ENCODE assay signal across 19 mouse cellular contexts in genomic region chr5:66089600-66089999, GRCm38 (mm10).
DNase-seq lines count a peak whose midpoint lies in the region; ATAC-seq and TF ChIP-seq lines count a peak whose summit lies in the region.
"Had no signal": no experiment of that assay in that cellular context is flagged by ENCODE, and none has a peak within 500 bp of the region (broad histone marks: within the 10 kb centered on the region; RNA-seq: fewer than 3 reads in every experiment).

No protein-coding gene starts in this region.

- ATAC-seq in liver, embryonic 15.5 days (ENCODE audit: insufficient read depth): 0 out of 2 replicates have a peak, but pooled peaks have one; percentile 22
- ATAC-seq in liver, embryonic 11.5 days (replicated peaks; ENCODE audit: low FRiP score): no peak
- peak; percentile 55; the same call in 1 of the 2 replicates for ATAC-seq in liver, embryonic 16.5 days (ENCODE audit: low read depth)
- ATAC-seq in stomach, postnatal 0 days (ENCODE audit: low FRiP score, low TSS enrichment): 0 out of 2 replicates have a peak, but pooled peaks have one; percentile 6
- no peak for ATAC-seq in inflammation-experienced regulatory T-cells, adult 6 months
- no peak for ATAC-seq in neural tube, embryonic 15.5 days (ENCODE audit: low FRiP score)
- ATAC-seq: forebrain, embryonic 15.5 days; hindbrain, postnatal 0 days; midbrain, embryonic 16.5 days had no signal

- no peak for TF ChIP-seq CTCF in stomach, postnatal 0 days (IDR thresholded peaks at IDR 0.05; ENCODE audit: low read depth)

- H3K4me1 ChIP-seq in liver, embryonic 15.5 days (replicated peaks): peaks cover 32% of the 10 kb centered on the region
- no peaks in the 10 kb centered on the region for H3K4me1 ChIP-seq in liver, embryonic 11.5 days (replicated peaks; ENCODE audit: control insufficient read depth, insufficient read depth, low read length)
- H3K4me1 ChIP-seq in brown adipose tissue, adult 24 weeks (ENCODE audit: control insufficient read depth, insufficient read depth, insufficient read length, low read length): peaks cover 13% of the 10 kb centered on the region
- peaks cover 12% of the 10 kb centered on the region for H3K4me1 ChIP-seq in liver, embryonic 16.5 days (ENCODE audit: control insufficient read depth, low read depth, low read length)
- no peaks in the 10 kb centered on the region for H3K4me1 ChIP-seq in stomach, postnatal 0 days (replicated peaks; ENCODE audit: control insufficient read depth, insufficient read depth)
- H3K4me1 ChIP-seq in neural tube, embryonic 15.5 days: no peaks in the 10 kb centered on the region
- H3K4me1 ChIP-seq: forebrain, embryonic 15.5 days; hindbrain, embryonic 10.5 days had no signal

- no peak overlapping the region for H3K4me2 ChIP-seq in liver, embryonic 15.5 days
- no peak overlapping the region for H3K4me2 ChIP-seq in liver, embryonic 11.5 days
- no peak overlapping the region for H3K4me2 ChIP-seq in liver, embryonic 16.5 days (ENCODE audit: low read depth, low read length)
- no peak overlapping the region for H3K4me2 ChIP-seq in stomach, postnatal 0 days (replicated peaks; ENCODE audit: low read depth)
- H3K4me2 ChIP-seq in neural tube, embryonic 15.5 days: no peak overlapping the region
- H3K4me2 ChIP-seq: embryonic facial prominence, embryonic 13.5 days; forebrain, embryonic 15.5 days; limb, embryonic 15.5 days had no signal

- no peak overlapping the region for H3K4me3 ChIP-seq in liver, embryonic 15.5 days (replicated peaks)
- no peak overlapping the region for H3K4me3 ChIP-seq in liver, embryonic 11.5 days (ENCODE audit: low read depth, low read length)
- H3K4me3 ChIP-seq in brown adipose tissue, adult 24 weeks (ENCODE audit: insufficient read depth, low read depth, low read length): no peak overlapping the region
- H3K4me3 ChIP-seq in liver, embryonic 16.5 days (ENCODE audit: low read depth, low read length): no peak overlapping the region
- H3K4me3 ChIP-seq in stomach, postnatal 0 days (ENCODE audit: low read depth, low read length): no peak overlapping the region
- H3K4me3 ChIP-seq in neural tube, embryonic 15.5 days (replicated peaks): no peak overlapping the region
- H3K4me3 ChIP-seq: embryonic facial prominence, embryonic 13.5 days; forebrain, embryonic 15.5 days; hindbrain, embryonic 10.5 days; limb, embryonic 15.5 days had no signal

- H3K27ac ChIP-seq in liver, embryonic 15.5 days (replicated peaks): no peak overlapping the region
- no peak overlapping the region for H3K27ac ChIP-seq in liver, embryonic 11.5 days (ENCODE audit: low read depth, low read length)
- peak overlapping the region; percentile 96 for H3K27ac ChIP-seq in brown adipose tissue, adult 24 weeks (replicated peaks; ENCODE audit: low read depth, low read length)
- no peak overlapping the region for H3K27ac ChIP-seq in liver, embryonic 16.5 days (ENCODE audit: low read length)
- peak overlapping the region; percentile 26; the same call in 1 of the 2 replicates for H3K27ac ChIP-seq in stomach, postnatal 0 days (replicated peaks)
- H3K27ac ChIP-seq in neural tube, embryonic 15.5 days (replicated peaks): no peak overlapping the region
- H3K27ac ChIP-seq: embryonic facial prominence, embryonic 13.5 days; forebrain, embryonic 15.5 days; hindbrain, embryonic 10.5 days; hindbrain, postnatal 0 days; limb, embryonic 15.5 days had no signal

- no peaks in the 10 kb centered on the region for H3K9me3 ChIP-seq in liver, embryonic 15.5 days (replicated peaks)
- H3K9me3 ChIP-seq in liver, embryonic 11.5 days (ENCODE audit: control insufficient read depth, low read length): no peaks in the 10 kb centered on the region
- H3K9me3 ChIP-seq in liver, embryonic 16.5 days (replicated peaks; ENCODE audit: control insufficient read depth, low read length): no peaks in the 10 kb centered on the region
- H3K9me3 ChIP-seq in stomach, postnatal 0 days (ENCODE audit: control insufficient read depth, low read length): no peaks in the 10 kb centered on the region
- no peaks in the 10 kb centered on the region for H3K9me3 ChIP-seq in neural tube, embryonic 15.5 days (replicated peaks)
- H3K9me3 ChIP-seq: embryonic facial prominence, embryonic 13.5 days; forebrain, embryonic 15.5 days; hindbrain, embryonic 10.5 days; limb, embryonic 15.5 days had no signal

- WGBS in liver, embryonic 15.5 days (ENCODE audit: insufficient replicate concordance): 36% methylated on average over 4 of the region's 4 CpGs
- WGBS in liver, embryonic 11.5 days: 49% methylated on average over 4 of the region's 4 CpGs
- 27% methylated on average over 4 of the region's 4 CpGs for WGBS in liver, embryonic 16.5 days (ENCODE audit: insufficient replicate concordance)
- 42% methylated on average over 4 of the region's 4 CpGs for WGBS in stomach, postnatal 0 days
- WGBS in neural tube, embryonic 15.5 days: 86% methylated on average over 4 of the region's 4 CpGs

- no peaks in the 10 kb centered on the region for H3K27me3 ChIP-seq in liver, embryonic 15.5 days
- H3K27me3 ChIP-seq in liver, embryonic 11.5 days (replicated peaks; ENCODE audit: control insufficient read depth, insufficient read depth, low read length): no peaks in the 10 kb centered on the region
- no peaks in the 10 kb centered on the region for H3K27me3 ChIP-seq in liver, embryonic 16.5 days (ENCODE audit: control insufficient read depth, insufficient read depth, low read depth, low read length)
- H3K27me3 ChIP-seq in stomach, postnatal 0 days (ENCODE audit: control insufficient read depth, insufficient read depth, low read length): no peaks in the 10 kb centered on the region
- no peaks in the 10 kb centered on the region for H3K27me3 ChIP-seq in neural tube, embryonic 15.5 days (replicated peaks)
- H3K27me3 ChIP-seq: embryonic facial prominence, embryonic 13.5 days; forebrain, embryonic 15.5 days; limb, embryonic 15.5 days; Patski had no signal

- H3K9ac ChIP-seq in liver, embryonic 15.5 days: no peak overlapping the region
- no peak overlapping the region for H3K9ac ChIP-seq in liver, embryonic 11.5 days (ENCODE audit: low read depth, low read length)
- H3K9ac ChIP-seq in liver, embryonic 16.5 days (ENCODE audit: low read depth, low read length): no peak overlapping the region
- H3K9ac ChIP-seq in stomach, postnatal 0 days (ENCODE audit: low read length): no peak overlapping the region
- H3K9ac ChIP-seq in neural tube, embryonic 15.5 days (replicated peaks): no peak overlapping the region
- H3K9ac ChIP-seq: embryonic facial prominence, embryonic 13.5 days; forebrain, embryonic 15.5 days; limb, embryonic 15.5 days had no signal

- DNase-seq in liver, embryonic 11.5 days (ENCODE audit: low spot score): no peak
- no peak for DNase-seq in stomach, postnatal 0 days (ENCODE audit: low spot score)
- DNase-seq: cerebellum, adult 11-12 months; cerebellum, postnatal 14 days; gastrocnemius, postnatal 36 days; lung, postnatal 14 days; right cerebral cortex, adult 18-20 months had no signal

- no peaks in the 10 kb centered on the region for H3K36me3 ChIP-seq in liver, embryonic 15.5 days (replicated peaks)
- no peaks in the 10 kb centered on the region for H3K36me3 ChIP-seq in liver, embryonic 11.5 days (ENCODE audit: control insufficient read depth, insufficient read depth, low read length)
- no peaks in the 10 kb centered on the region for H3K36me3 ChIP-seq in liver, embryonic 16.5 days (ENCODE audit: control insufficient read depth, insufficient read depth)
- H3K36me3 ChIP-seq in stomach, postnatal 0 days (ENCODE audit: control insufficient read depth, insufficient read depth, low read length): no peaks in the 10 kb centered on the region
- no peaks in the 10 kb centered on the region for H3K36me3 ChIP-seq in neural tube, embryonic 15.5 days
- H3K36me3 ChIP-seq: embryonic facial prominence, embryonic 13.5 days; forebrain, embryonic 15.5 days; hindbrain, embryonic 10.5 days; limb, embryonic 15.5 days had no signal

- TF ChIP-seq EP300 in stomach, postnatal 0 days (optimal IDR thresholded peaks at IDR 0.05): no peak

Comparison
In these comparisons a context has a peak if more than half of its experiments do, and no peak if none do; other contexts are left out.
1. ATAC-seq: peak in liver, embryonic 15.5 days (single experiment), liver, embryonic 16.5 days (single experiment) and stomach, postnatal 0 days (single experiment); none in liver, embryonic 11.5 days (single experiment), inflammation-experienced regulatory T-cells, adult 6 months (single experiment) and neural tube, embryonic 15.5 days (single experiment).
2. H3K27ac ChIP-seq: peak in brown adipose tissue, adult 24 weeks (single experiment) and stomach, postnatal 0 days (single experiment); none in liver, embryonic 15.5 days (single experiment), liver, embryonic 11.5 days (single experiment), liver, embryonic 16.5 days (single experiment) and neural tube, embryonic 15.5 days (single experiment).